Mouse (Mus musculus) heart, adult 2 months (tissue): ENCODE measurements around the gene Col1a1.

Experiments used
- CTCF ChIP-seq: fragments of 200-600 bp; IDR thresholded peaks from 2 replicates; pipeline ENCODE4 v1.8.1; 2022; ENCODE audit warnings: antibody characterized with exemption, mild to moderate bottlenecking, moderate library complexity
- EP300 ChIP-seq: fragments of 200-500 bp; IDR thresholded peaks from 2 replicates; pipeline ENCODE4 v1.6.1; 2011; ENCODE audit warnings: low read depth, low read length, control low read depth; ENCODE audit not compliant: insufficient read depth
- POLR2A ChIP-seq: fragments of 200-500 bp; IDR thresholded peaks from 2 replicates; pipeline ENCODE4 v1.6.1; 2011; ENCODE audit warnings: mild to moderate bottlenecking, low read depth, low read length, control low read depth; ENCODE audit not compliant: insufficient read depth

GRCm38 (mm10) chr11:94987851-94988250, 51.8 kb downstream of the Col1a1 start:
- no peak for TF ChIP-seq CTCF
- TF ChIP-seq POLR2A: no peak
- TF ChIP-seq EP300: no peak
